Mouse (Mus musculus) midbrain, embryonic 12.5 days (tissue): ENCODE results near the gene Pbld2. TPM values are rescaled to one million over a fixed set of nuclear protein-coding genes. Genes with fewer than 3 reads are reported as not detected.

Source experiments
- ATAC-seq: fragments of 200-750 bp; cut with Nextera tagmentation; 2 replicates; pipeline ENCODE4 v1.8.0; 2017; ENCODE audit warnings: low read depth, moderate TSS enrichment, moderate library complexity; ENCODE audit not compliant: low FRiP score
- H3K27ac ChIP-seq: fragments of 300-500 bp; sonication (generic); replicated peaks from 2 replicates; pipeline ENCODE4 v1.5.1; 2016; ENCODE audit warnings: mild to moderate bottlenecking
- H3K27me3 ChIP-seq: fragments of 300-500 bp; sonication (generic); 2 replicates; pipeline ENCODE4 v1.6.1; 2016; ENCODE audit warnings: mild to moderate bottlenecking
- H3K36me3 ChIP-seq: fragments of 300-500 bp; sonication (generic); 2 replicates; pipeline ENCODE4 v1.6.1; 2016
- H3K4me1 ChIP-seq: fragments of 300-500 bp; sonication (generic); 2 replicates; pipeline ENCODE4 v1.6.1; 2016
- H3K4me2 ChIP-seq: fragments of 300-500 bp; sonication (generic); replicated peaks from 2 replicates; pipeline ENCODE4 v1.6.1; 2016; ENCODE audit warnings: mild to moderate bottlenecking, moderate library complexity
- H3K4me3 ChIP-seq: fragments of 300-500 bp; sonication (generic); 2 replicates; pipeline ENCODE4 v1.5.1; 2016; ENCODE audit warnings: mild to moderate bottlenecking
- H3K9ac ChIP-seq: fragments of 300-500 bp; sonication (generic); replicated peaks from 2 replicates; pipeline ENCODE4 v1.6.1; 2016; ENCODE audit warnings: mild to moderate bottlenecking, moderate library complexity
- H3K9me3 ChIP-seq: fragments of 300-500 bp; sonication (generic); 2 replicates; pipeline ENCODE4 v1.6.1; 2016; ENCODE audit warnings: mild to moderate bottlenecking
- WGBS: fragments of 180-500 bp; shearing (Covaris S2); methylation state at CpG from one replicate; pipeline ENCODE4 v1.1.7; 2016; 5-methylcytosine and 5-hydroxymethylcytosine counted together
- polyA plus RNA-seq: library from polyadenylated mRNA; unstranded; fragments of >200 nt; fragmentation: Nextera tagmentation; extraction: Ambion mirVana; gene quantifications from 2 replicates; pipeline ENCODE4 v1.2.1, GENCODE M21; 2016

The Pbld2 gene
- polyA plus RNA-seq, 1 experiment from 2014 or later = 1.0 TPM

GRCm38 (mm10) chr10:63026795-63027160, 2.7 kb downstream of the Pbld2 start:
- 25% methylated on average over 6 of the region's 6 CpGs for WGBS
- Histone ChIP-seq H3K27me3 (no peaks in the 10 kb centered on the region), H3K4me2 (peak overlapping the region; percentile 73), H3K9ac (no peak overlapping the region), H3K36me3 (no peaks in the 10 kb centered on the region), H3K27ac (peak overlapping the region; percentile 100), H3K4me1 (peaks cover 40% of the 10 kb centered on the region), H3K4me3 (no peak overlapping the region; the same call in 1 of the 2 replicates), H3K9me3 (no peaks in the 10 kb centered on the region)
- ATAC-seq = no peak

GRCm38 (mm10) chr10:63027376-63028161, 3.5 kb downstream of the Pbld2 start:
- no peak overlapping the region for H3K4me3 ChIP-seq
- H3K4me2 ChIP-seq = peak overlapping the region; percentile 73

GRCm38 (mm10) chr10:63028396-63028795, 4.3 kb downstream of the Pbld2 start:
- Histone ChIP-seq H3K27me3 (no peaks in the 10 kb centered on the region), H3K4me1 (peaks cover 37% of the 10 kb centered on the region), H3K4me2 (no peak overlapping the region), H3K9me3 (no peaks in the 10 kb centered on the region), H3K4me3 (no peak overlapping the region), H3K27ac (peak overlapping the region; percentile 35; the same call in 1 of the 2 replicates), H3K36me3 (no peaks in the 10 kb centered on the region), H3K9ac (no peak overlapping the region)
- ATAC-seq = no peak
- 65% methylated on average over 4 of the region's 4 CpGs for WGBS

More at GRCm38 (mm10) chr10:63027376-63028161, 3.5 kb downstream of the Pbld2 start:
- no peak for ATAC-seq
- no peak overlapping the region for H3K9ac ChIP-seq
- peaks cover 37% of the 10 kb centered on the region for H3K4me1 ChIP-seq
- H3K27ac ChIP-seq = peak overlapping the region; percentile 100
- H3K27me3 ChIP-seq = no peaks in the 10 kb centered on the region
- no peaks in the 10 kb centered on the region for H3K9me3 ChIP-seq
- H3K36me3 ChIP-seq = no peaks in the 10 kb centered on the region
- WGBS = 84% methylated on average over 10 of the region's 10 CpGs

- no peak overlapping the region for H3K4me3 ChIP-seq
- H3K27ac ChIP-seq = no peak overlapping the region
- no peaks in the 10 kb centered on the region for H3K36me3 ChIP-seq
- H3K9ac ChIP-seq = no peak overlapping the region
- no peak overlapping the region for H3K4me2 ChIP-seq
- H3K27me3 ChIP-seq = no peaks in the 10 kb centered on the region
- WGBS = 87% methylated on average over 3 of the region's 3 CpGs
- H3K9me3 ChIP-seq = no peaks in the 10 kb centered on the region
- ATAC-seq = no peak
- peaks cover 12% of the 10 kb centered on the region for H3K4me1 ChIP-seq
Observed at GRCm38 (mm10) chr10:63032267-63032666, 8.2 kb downstream of the Pbld2 start.

GRCm38 (mm10) chr10:63032956-63033355, 8.8 kb downstream of the Pbld2 start:
- WGBS = 74% methylated on average over 3 of the region's 3 CpGs
- no peak overlapping the region for H3K4me3 ChIP-seq
- no peak overlapping the region for H3K9ac ChIP-seq
- H3K36me3 ChIP-seq = no peaks in the 10 kb centered on the region
- no peaks in the 10 kb centered on the region for H3K9me3 ChIP-seq
- no peak overlapping the region for H3K27ac ChIP-seq
- H3K27me3 ChIP-seq = no peaks in the 10 kb centered on the region
- H3K4me1 ChIP-seq = peaks cover 10% of the 10 kb centered on the region; the same call in 1 of the 2 replicates
- no peak for ATAC-seq
- no peak overlapping the region for H3K4me2 ChIP-seq

- ATAC-seq = no peak
- no peaks in the 10 kb centered on the region for H3K9me3 ChIP-seq
- H3K4me3 ChIP-seq = no peak overlapping the region
- H3K9ac ChIP-seq = no peak overlapping the region
- no peak overlapping the region for H3K27ac ChIP-seq
- H3K4me1 ChIP-seq = no peaks in the 10 kb centered on the region
- no peaks in the 10 kb centered on the region for H3K27me3 ChIP-seq
- H3K36me3 ChIP-seq = no peaks in the 10 kb centered on the region
- WGBS = 81% methylated on average over 14 of the region's 14 CpGs
- no peak overlapping the region for H3K4me2 ChIP-seq
Observed at GRCm38 (mm10) chr10:63038571-63039320, 14.6 kb downstream of the Pbld2 start.

GRCm38 (mm10) chr10:63039867-63040628, 15.9 kb downstream of the Pbld2 start:
- 62% methylated on average over 5 of the region's 5 CpGs for WGBS

GRCm38 (mm10) chr10:63043154-63043553, 19.0 kb downstream of the Pbld2 start:
- H3K36me3 ChIP-seq = no peaks in the 10 kb centered on the region
- no peaks in the 10 kb centered on the region for H3K4me1 ChIP-seq
- H3K4me3 ChIP-seq = no peak overlapping the region
- no peak overlapping the region for H3K4me2 ChIP-seq
- H3K27me3 ChIP-seq = no peaks in the 10 kb centered on the region
- no peak overlapping the region for H3K27ac ChIP-seq
- 70% methylated on average over 3 of the region's 3 CpGs for WGBS
- no peak for ATAC-seq
- no peak overlapping the region for H3K9ac ChIP-seq
- H3K9me3 ChIP-seq = no peaks in the 10 kb centered on the region

More at GRCm38 (mm10) chr10:63039867-63040628, 15.9 kb downstream of the Pbld2 start:
- no peak overlapping the region for H3K9ac ChIP-seq
- no peaks in the 10 kb centered on the region for H3K27me3 ChIP-seq
- no peaks in the 10 kb centered on the region for H3K9me3 ChIP-seq
- H3K27ac ChIP-seq = no peak overlapping the region
- H3K4me3 ChIP-seq = no peak overlapping the region
- no peaks in the 10 kb centered on the region for H3K4me1 ChIP-seq
- no peaks in the 10 kb centered on the region for H3K36me3 ChIP-seq
- no peak overlapping the region for H3K4me2 ChIP-seq
- ATAC-seq = no peak

GRCm38 (mm10) chr10:63047751-63048150, 23.6 kb downstream of the Pbld2 start:
- Histone ChIP-seq H3K36me3 (no peaks in the 10 kb centered on the region), H3K4me1 (no peaks in the 10 kb centered on the region), H3K9ac (no peak overlapping the region), H3K9me3 (no peaks in the 10 kb centered on the region), H3K4me2 (no peak overlapping the region), H3K4me3 (no peak overlapping the region), H3K27ac (no peak overlapping the region), H3K27me3 (no peaks in the 10 kb centered on the region)
- 93% methylated on average over 8 of the region's 8 CpGs for WGBS
- ATAC-seq = no peak

- Histone ChIP-seq H3K27me3 (no peaks in the 10 kb centered on the region), H3K4me2 (no peak overlapping the region), H3K36me3 (no peaks in the 10 kb centered on the region), H3K4me1 (no peaks in the 10 kb centered on the region), H3K9me3 (no peaks in the 10 kb centered on the region), H3K4me3 (no peak overlapping the region), H3K27ac (no peak overlapping the region), H3K9ac (no peak overlapping the region)
- 84% methylated on average over 2 of the region's 2 CpGs for WGBS
- ATAC-seq = no peak
Observed at GRCm38 (mm10) chr10:63049106-63049505, 25.0 kb downstream of the Pbld2 start.

- H3K4me2 ChIP-seq = no peak overlapping the region
- ATAC-seq = no peak
- no peak overlapping the region for H3K9ac ChIP-seq
- H3K27me3 ChIP-seq = no peaks in the 10 kb centered on the region
- no peaks in the 10 kb centered on the region for H3K9me3 ChIP-seq
- no peaks in the 10 kb centered on the region for H3K4me1 ChIP-seq
- no peaks in the 10 kb centered on the region for H3K36me3 ChIP-seq
- WGBS = 72% methylated on average over 7 of the region's 7 CpGs
- H3K4me3 ChIP-seq = no peak overlapping the region
- no peak overlapping the region for H3K27ac ChIP-seq
Observed at GRCm38 (mm10) chr10:63051267-63051666, 27.2 kb downstream of the Pbld2 start.

GRCm38 (mm10) chr10:63052011-63052410, 27.9 kb downstream of the Pbld2 start:
- H3K27ac ChIP-seq = no peak overlapping the region
- H3K4me2 ChIP-seq = no peak overlapping the region
- WGBS = 76% methylated on average over 6 of the region's 6 CpGs
- no peaks in the 10 kb centered on the region for H3K9me3 ChIP-seq
- no peaks in the 10 kb centered on the region for H3K36me3 ChIP-seq
- no peak overlapping the region for H3K9ac ChIP-seq
- H3K4me3 ChIP-seq = no peak overlapping the region
- H3K27me3 ChIP-seq = no peaks in the 10 kb centered on the region
- no peaks in the 10 kb centered on the region for H3K4me1 ChIP-seq
- ATAC-seq = no peak
